Mouse (Mus musculus) heart, embryonic 14.5 days (tissue): Measurements from ENCODE around the gene Vps36. TPM values are rescaled to one million over a fixed set of nuclear protein-coding genes. Genes with fewer than 3 reads are reported as not detected.
A peak's percentile ranks its signal among the peaks of the same experiment; 100 is the strongest.

Experiments used
- ATAC-seq: fragments of 200-750 bp; cut with Nextera tagmentation; 2 replicates; pipeline ENCODE4 v1.8.0; 2017; ENCODE audit warnings: low read depth, moderate TSS enrichment; ENCODE audit not compliant: insufficient number of reproducible peaks, insufficient read depth, low FRiP score
- H3K27ac ChIP-seq, 2 experiments: fragments of 200-500 bp in 1 of 2; fragments of 300-500 bp in 1 of 2; sonication (generic) in 1 of 2; replicated peaks in 1 of 2; 2 replicates each; pipeline ENCODE4 v1.5.1; 2012 to 2014; ENCODE audit warnings: low read depth in 2 of 2, low read length in 2 of 2, control low read depth in 1 of 2, mild to moderate bottlenecking in 1 of 2, mixed read lengths in 1 of 2; ENCODE audit not compliant: control insufficient read depth in 1 of 2, insufficient read depth in 1 of 2
- H3K27me3 ChIP-seq: fragments of 300-500 bp; sonication (generic); 2 replicates; pipeline ENCODE4 v1.6.1; 2014; ENCODE audit warnings: mild to moderate bottlenecking, low read length, control low read depth; ENCODE audit not compliant: control insufficient read depth, insufficient read depth
- H3K36me3 ChIP-seq: fragments of 300-500 bp; sonication (generic); 2 replicates; pipeline ENCODE4 v1.6.1; 2014; ENCODE audit warnings: mild to moderate bottlenecking, control low read depth, low read length, mixed read lengths; ENCODE audit not compliant: control insufficient read depth, insufficient read depth
- H3K4me1 ChIP-seq, 2 experiments: fragments of 200-500 bp in 1 of 2; fragments of 300-500 bp in 1 of 2; sonication (generic) in 1 of 2; 2 replicates each; pipeline ENCODE4 v1.6.1; 2012 to 2014; ENCODE audit warnings: low read length in 2 of 2, control low read depth in 1 of 2, mixed read lengths in 1 of 2; ENCODE audit not compliant: control insufficient read depth in 2 of 2, insufficient read depth in 2 of 2
- H3K4me2 ChIP-seq: fragments of 300-500 bp; sonication (generic); 2 replicates; pipeline ENCODE4 v1.6.1; 2014; ENCODE audit warnings: mild to moderate bottlenecking, low read length
- H3K4me3 ChIP-seq, 2 experiments: fragments of 200-500 bp in 1 of 2; fragments of 300-500 bp in 1 of 2; sonication (generic) in 1 of 2; 2 replicates each; pipeline ENCODE4 v1.5.1; 2012 to 2014; ENCODE audit warnings: low read length in 2 of 2, mild to moderate bottlenecking in 2 of 2, control low read depth in 1 of 2, low read depth in 1 of 2, moderate library complexity in 1 of 2; ENCODE audit not compliant: control insufficient read depth in 1 of 2, insufficient read depth in 1 of 2
- H3K9ac ChIP-seq: fragments of 300-500 bp; sonication (generic); 2 replicates; pipeline ENCODE4 v1.6.1; 2014; ENCODE audit warnings: mild to moderate bottlenecking, low read length
- H3K9me3 ChIP-seq: fragments of 300-500 bp; sonication (generic); 2 replicates; pipeline ENCODE4 v1.6.1; 2016; ENCODE audit warnings: low read length, control low read depth; ENCODE audit not compliant: control insufficient read depth
- WGBS: fragments of 180-500 bp; shearing (Covaris S2); extraction: QIAGEN DNeasy Blood & Tissue Kit; methylation state at CpG from one replicate; pipeline ENCODE4 v1.1.7; 2014; 5-methylcytosine and 5-hydroxymethylcytosine counted together
- polyA plus RNA-seq: library from polyadenylated mRNA; unstranded; fragments of >200 nt; fragmentation: Nextera tagmentation; extraction: Ambion mirVana; gene quantifications from 2 replicates; pipeline ENCODE4 v1.2.1, GENCODE M21; 2014

Gene Vps36
- polyA plus RNA-seq, 1 experiment from 2014 or later: 22.4 TPM

GRCm38 (mm10) chr8:22226361-22226760, 33.8 kb downstream of the Vps36 start:
- peak overlapping the region; percentile 8 to 48; a peak in 3 of 4 replicates for H3K27ac ChIP-seq
- H3K9ac ChIP-seq: 0 out of 2 replicates have a peak overlapping the region, but pooled peaks have one; percentile 34
- H3K27me3 ChIP-seq: peaks cover 4% of the 10 kb centered on the region; the same call in 1 of the 2 replicates

GRCm38 (mm10) chr8:22227061-22227877, 34.7 kb downstream of the Vps36 start, which contains the start of gene Thsd1:
Gene Thsd1, plus strand, starts transcription at chr8:22227313.
- H3K4me3 ChIP-seq: peak within 1 kb of the TSS; percentile 69 to 73
- no peaks in the 10 kb centered on the region for H3K36me3 ChIP-seq
- peak within 1 kb of the TSS; percentile 85 for H3K4me2 ChIP-seq
- H3K4me1 ChIP-seq: no peaks in the 10 kb centered on the region; a peak in 1 of 4 replicates
- peak within 1 kb of the TSS; percentile 66 to 70 for H3K27ac ChIP-seq
- H3K9ac ChIP-seq: peak within 1 kb of the TSS; percentile 76
- no peaks in the 10 kb centered on the region for H3K9me3 ChIP-seq
- 1% methylated on average over 36 of the region's 39 CpGs for WGBS
- H3K27me3 ChIP-seq: peaks cover 4% of the 10 kb centered on the region; the same call in 1 of the 2 replicates
- ATAC-seq: peak; percentile 92

More at GRCm38 (mm10) chr8:22226361-22226760, 33.8 kb downstream of the Vps36 start:
- ATAC-seq: no peak
- peak overlapping the region; percentile 85 for H3K4me2 ChIP-seq
- no peaks in the 10 kb centered on the region; a peak in 1 of 4 replicates for H3K4me1 ChIP-seq
- 0 out of 4 replicates have a peak overlapping the region, but pooled peaks of 1 of the 2 experiments have one; percentile 69 for H3K4me3 ChIP-seq
- H3K9me3 ChIP-seq: no peaks in the 10 kb centered on the region
- WGBS: 49% methylated on average over 8 of the region's 8 CpGs
- 0 out of 2 replicates have a peak, but pooled peaks cover under 1% of the 10 kb centered on the region for H3K36me3 ChIP-seq

- H3K9me3 ChIP-seq: no peaks in the 10 kb centered on the region
- H3K4me2 ChIP-seq: peak overlapping the region; percentile 85
- no peaks in the 10 kb centered on the region; a peak in 1 of 4 replicates for H3K4me1 ChIP-seq
- H3K27me3 ChIP-seq: peaks cover 4% of the 10 kb centered on the region; the same call in 1 of the 2 replicates
- H3K9ac ChIP-seq: peak overlapping the region; percentile 76
- WGBS: 36% methylated on average over 7 of the region's 7 CpGs
- peak overlapping the region; percentile 70 to 76 for H3K27ac ChIP-seq
- no peaks in the 10 kb centered on the region for H3K36me3 ChIP-seq
- 0 out of 2 replicates have a peak, but pooled peaks have one; percentile 9 for ATAC-seq
- H3K4me3 ChIP-seq: peak overlapping the region; percentile 23 to 69
Observed at GRCm38 (mm10) chr8:22228621-22229020, 36.0 kb downstream of the Vps36 start.

GRCm38 (mm10) chr8:22242986-22243385, 50.4 kb downstream of the Vps36 start:
- Histone ChIP-seq H3K4me2 (no peak overlapping the region), H3K9ac (no peak overlapping the region), H3K36me3 (peaks cover 13% of the 10 kb centered on the region; the same call in 1 of the 2 replicates), H3K4me3 (no peak overlapping the region), H3K27me3 (no peaks in the 10 kb centered on the region), H3K27ac (no peak overlapping the region), H3K9me3 (no peaks in the 10 kb centered on the region), H3K4me1 (no peaks in the 10 kb centered on the region; a peak in 1 of 4 replicates)
- ATAC-seq: no peak
- 77% methylated on average over 9 of the region's 9 CpGs for WGBS

- Histone ChIP-seq H3K27ac (no peak overlapping the region), H3K4me1 (no peaks in the 10 kb centered on the region; a peak in 1 of 4 replicates), H3K4me2 (no peak overlapping the region), H3K4me3 (no peak overlapping the region), H3K9ac (no peak overlapping the region), H3K27me3 (no peaks in the 10 kb centered on the region), H3K36me3 (peaks cover 7% of the 10 kb centered on the region; the same call in 1 of the 2 replicates), H3K9me3 (no peaks in the 10 kb centered on the region)
- 55% methylated on average over 1 of the region's 1 CpGs for WGBS
- no peak for ATAC-seq
Observed at GRCm38 (mm10) chr8:22245663-22246062, 53.1 kb downstream of the Vps36 start.

- H3K36me3 ChIP-seq: peaks cover 10% of the 10 kb centered on the region; the same call in 1 of the 2 replicates
- H3K27ac ChIP-seq: no peak overlapping the region
- H3K27me3 ChIP-seq: no peaks in the 10 kb centered on the region
- no peak overlapping the region for H3K4me3 ChIP-seq
- WGBS: 85% methylated on average over 12 of the region's 12 CpGs
- no peaks in the 10 kb centered on the region for H3K9me3 ChIP-seq
- no peak overlapping the region for H3K9ac ChIP-seq
- H3K4me2 ChIP-seq: no peak overlapping the region
- no peaks in the 10 kb centered on the region; a peak in 1 of 4 replicates for H3K4me1 ChIP-seq
- ATAC-seq: no peak
Observed at GRCm38 (mm10) chr8:22247956-22248355, 55.3 kb downstream of the Vps36 start.

- H3K4me1 ChIP-seq: no peaks in the 10 kb centered on the region
- WGBS: 77% methylated on average over 9 of the region's 9 CpGs
- peaks cover 3% of the 10 kb centered on the region; the same call in 1 of the 2 replicates for H3K9me3 ChIP-seq
- ATAC-seq: no peak
- H3K27me3 ChIP-seq: no peaks in the 10 kb centered on the region
- H3K9ac ChIP-seq: no peak overlapping the region
- H3K27ac ChIP-seq: no peak overlapping the region
- H3K4me2 ChIP-seq: no peak overlapping the region
- no peak overlapping the region for H3K4me3 ChIP-seq
- 0 out of 2 replicates have a peak, but pooled peaks cover 12% of the 10 kb centered on the region for H3K36me3 ChIP-seq
Observed at GRCm38 (mm10) chr8:22249080-22249479, 56.5 kb downstream of the Vps36 start.
